Mouse (Mus musculus) forebrain, postnatal 0 days (tissue): Measurements from ENCODE around the gene Papss1. TPM values are rescaled to one million over a fixed set of nuclear protein-coding genes. Genes with fewer than 3 reads are reported as not detected.
A peak's percentile ranks its signal among the peaks of the same experiment; 100 is the strongest.
"Not testable (repeated sequence)": the region's sequence is repeated elsewhere in the genome, so short reads cannot be mapped to it uniquely, and the experiment has no call there.

ENCODE experiments used
- ATAC-seq: fragments of 200-750 bp; cut with Nextera tagmentation; 2 replicates; pipeline ENCODE4 v1.8.0; 2017; ENCODE audit warnings: mild to moderate bottlenecking, moderate library complexity
- DNase-seq: peaks from one replicate; pipeline ENCODE4 v3.0.0-alpha.2; 2015
- H3K27ac ChIP-seq: fragments of 300-500 bp; sonication (generic); 2 replicates; pipeline ENCODE4 v1.5.1; 2014; ENCODE audit warnings: low read depth, mild to moderate bottlenecking, antibody characterized with exemption, low read length, moderate library complexity, mixed read lengths
- H3K27me3 ChIP-seq: fragments of 300-500 bp; sonication (generic); 2 replicates; pipeline ENCODE4 v1.6.1; 2014; ENCODE audit warnings: mild to moderate bottlenecking, low read length, mixed read lengths; ENCODE audit not compliant: insufficient read depth
- H3K36me3 ChIP-seq: fragments of 300-500 bp; sonication (generic); 2 replicates; pipeline ENCODE4 v1.6.1; 2014; ENCODE audit warnings: mild to moderate bottlenecking, moderate library complexity; ENCODE audit not compliant: insufficient read depth
- H3K4me1 ChIP-seq: fragments of 300-500 bp; sonication (generic); 2 replicates; pipeline ENCODE4 v1.6.1; 2014; ENCODE audit warnings: antibody characterized with exemption; ENCODE audit not compliant: insufficient read depth
- H3K4me2 ChIP-seq: fragments of 300-500 bp; sonication (generic); 2 replicates; pipeline ENCODE4 v1.6.1; 2014; ENCODE audit warnings: low read depth, mild to moderate bottlenecking, moderate library complexity
- H3K4me3 ChIP-seq: fragments of 300-500 bp; sonication (generic); 2 replicates; pipeline ENCODE4 v1.5.1; 2014; ENCODE audit warnings: low read depth, low read length, mixed read lengths
- H3K9ac ChIP-seq: fragments of 300-500 bp; sonication (generic); 2 replicates; pipeline ENCODE4 v1.6.1; 2014; ENCODE audit warnings: mild to moderate bottlenecking
- H3K9me3 ChIP-seq: fragments of 300-500 bp; sonication (generic); 2 replicates; pipeline ENCODE4 v1.6.1; 2016; ENCODE audit warnings: low read length
- CTCF ChIP-seq: sonication (generic); IDR thresholded peaks from 2 replicates; pipeline ENCODE4 v1.5.1; 2016; ENCODE audit warnings: antibody characterized with exemption, control low read depth, low read depth
- WGBS: fragments of 180-500 bp; shearing (Covaris S2); extraction: QIAGEN DNeasy Blood & Tissue Kit; methylation state at CpG from one replicate; pipeline ENCODE4 v1.1.7; 2014; 5-methylcytosine and 5-hydroxymethylcytosine counted together
- polyA plus RNA-seq: library from polyadenylated mRNA; unstranded; fragments of >200 nt; fragmentation: Nextera tagmentation; extraction: Ambion mirVana; gene quantifications from 2 replicates; pipeline ENCODE4 v1.2.1, GENCODE M21; 2015
- total RNA-seq: library from RNA; depleted of rRNA; stranded (reverse); fragments of >200 nt; gene quantifications from 2 replicates; pipeline ENCODE4 v1.2.3, GENCODE M21; 2014

Papss1 gene
- total and polyA plus RNA-seq, 2 experiments from 2014 or later = 111 to 137 TPM

GRCm38 (mm10) chr3:131524779-131525178 is 39.8 kb upstream of the Papss1 start:
- TF ChIP-seq CTCF = peak; percentile 67
- H3K27me3 ChIP-seq = no peaks in the 10 kb centered on the region
- no peaks in the 10 kb centered on the region for H3K4me1 ChIP-seq
- no peak overlapping the region for H3K27ac ChIP-seq
- H3K36me3 ChIP-seq = no peaks in the 10 kb centered on the region
- no peak overlapping the region for H3K4me2 ChIP-seq
- DNase-seq = peak; percentile 62
- no peak overlapping the region for H3K9ac ChIP-seq
- no peaks in the 10 kb centered on the region for H3K9me3 ChIP-seq
- WGBS = 19% methylated on average over 11 of the region's 11 CpGs
- no peak for ATAC-seq
- H3K4me3 ChIP-seq = no peak overlapping the region

- 88% methylated on average over 3 of the region's 3 CpGs for WGBS
- no peaks in the 10 kb centered on the region for H3K27me3 ChIP-seq
Measured at GRCm38 (mm10) chr3:131525229-131525628, 39.3 kb upstream of the Papss1 start.

GRCm38 (mm10) chr3:131541244-131541942 is 23.2 kb upstream of the Papss1 start:
- Histone ChIP-seq H3K9ac (no peak overlapping the region), H3K27ac (no peak overlapping the region), H3K4me3 (no peak overlapping the region), H3K9me3 (no peaks in the 10 kb centered on the region), H3K4me2 (no peak overlapping the region), H3K27me3 (no peaks in the 10 kb centered on the region), H3K4me1 (no peaks in the 10 kb centered on the region), H3K36me3 (no peaks in the 10 kb centered on the region)
- 59% methylated on average over 13 of the region's 13 CpGs for WGBS
- no peak for DNase-seq
- TF ChIP-seq CTCF = no peak
- no peak for ATAC-seq

More at GRCm38 (mm10) chr3:131525229-131525628, 39.3 kb upstream of the Papss1 start:
- no peak for TF ChIP-seq CTCF
- H3K4me2 ChIP-seq = no peak overlapping the region
- no peak overlapping the region for H3K9ac ChIP-seq
- H3K36me3 ChIP-seq = no peaks in the 10 kb centered on the region
- no peak for ATAC-seq
- H3K9me3 ChIP-seq = no peaks in the 10 kb centered on the region
- DNase-seq = no peak
- H3K4me3 ChIP-seq = no peak overlapping the region
- no peaks in the 10 kb centered on the region for H3K4me1 ChIP-seq
- H3K27ac ChIP-seq = no peak overlapping the region

GRCm38 (mm10) chr3:131547562-131547961 is 17.0 kb upstream of the Papss1 start:
- not testable (repeated sequence) for H3K9me3 ChIP-seq, H3K9ac ChIP-seq, H3K4me1 ChIP-seq, DNase-seq, H3K4me3 ChIP-seq, H3K27me3 ChIP-seq, ATAC-seq, H3K4me2 ChIP-seq, H3K27ac ChIP-seq, H3K36me3 ChIP-seq
- WGBS = 96% methylated on average over 17 of the region's 17 CpGs

GRCm38 (mm10) chr3:131550046-131550445 is 14.5 kb upstream of the Papss1 start:
- no peaks in the 10 kb centered on the region for H3K27me3 ChIP-seq
- 84% methylated on average over 4 of the region's 4 CpGs for WGBS
- H3K9me3 ChIP-seq = no peaks in the 10 kb centered on the region
- H3K27ac ChIP-seq = no peak overlapping the region
- H3K36me3 ChIP-seq = no peaks in the 10 kb centered on the region
- H3K4me3 ChIP-seq = no peak overlapping the region
- DNase-seq (no peak), ATAC-seq (no peak)
- no peak overlapping the region for H3K4me2 ChIP-seq
- no peak overlapping the region for H3K9ac ChIP-seq
- TF ChIP-seq CTCF = no peak
- H3K4me1 ChIP-seq = no peaks in the 10 kb centered on the region

GRCm38 (mm10) chr3:131552349-131553254 is 12.0 kb upstream of the Papss1 start:
- no peak overlapping the region for H3K27ac ChIP-seq
- no peak overlapping the region for H3K9ac ChIP-seq
- no peak overlapping the region for H3K4me3 ChIP-seq
- H3K9me3 ChIP-seq = no peaks in the 10 kb centered on the region
- 40% methylated on average over 9 of the region's 9 CpGs for WGBS
- no peaks in the 10 kb centered on the region for H3K4me1 ChIP-seq
- H3K27me3 ChIP-seq = no peaks in the 10 kb centered on the region
- no peak overlapping the region for H3K4me2 ChIP-seq
- no peaks in the 10 kb centered on the region for H3K36me3 ChIP-seq
- DNase-seq (peak; percentile 79), ATAC-seq (peak; percentile 67)
- TF ChIP-seq CTCF = peak; percentile 79

GRCm38 (mm10) chr3:131555771-131556170 is 8.8 kb upstream of the Papss1 start:
- DNase-seq (no peak), ATAC-seq (no peak)

More at GRCm38 (mm10) chr3:131555771-131556170, 8.8 kb upstream of the Papss1 start:
- no peak overlapping the region for H3K4me2 ChIP-seq
- H3K36me3 ChIP-seq = no peaks in the 10 kb centered on the region
- H3K27me3 ChIP-seq = no peaks in the 10 kb centered on the region
- no peak for TF ChIP-seq CTCF
- no peak overlapping the region for H3K9ac ChIP-seq
- H3K4me1 ChIP-seq = no peaks in the 10 kb centered on the region
- H3K27ac ChIP-seq = no peak overlapping the region
- no peak overlapping the region for H3K4me3 ChIP-seq
- H3K9me3 ChIP-seq = no peaks in the 10 kb centered on the region
